Mouse (Mus musculus) ovary, postnatal 14 days (tissue): Measurements from ENCODE around the gene Capzb.

Source experiments
- DNase-seq: peaks from one replicate; pipeline ENCODE4 v3.0.0; 2022; ENCODE audit warnings: low spot score

Gene Capzb

DNA sequence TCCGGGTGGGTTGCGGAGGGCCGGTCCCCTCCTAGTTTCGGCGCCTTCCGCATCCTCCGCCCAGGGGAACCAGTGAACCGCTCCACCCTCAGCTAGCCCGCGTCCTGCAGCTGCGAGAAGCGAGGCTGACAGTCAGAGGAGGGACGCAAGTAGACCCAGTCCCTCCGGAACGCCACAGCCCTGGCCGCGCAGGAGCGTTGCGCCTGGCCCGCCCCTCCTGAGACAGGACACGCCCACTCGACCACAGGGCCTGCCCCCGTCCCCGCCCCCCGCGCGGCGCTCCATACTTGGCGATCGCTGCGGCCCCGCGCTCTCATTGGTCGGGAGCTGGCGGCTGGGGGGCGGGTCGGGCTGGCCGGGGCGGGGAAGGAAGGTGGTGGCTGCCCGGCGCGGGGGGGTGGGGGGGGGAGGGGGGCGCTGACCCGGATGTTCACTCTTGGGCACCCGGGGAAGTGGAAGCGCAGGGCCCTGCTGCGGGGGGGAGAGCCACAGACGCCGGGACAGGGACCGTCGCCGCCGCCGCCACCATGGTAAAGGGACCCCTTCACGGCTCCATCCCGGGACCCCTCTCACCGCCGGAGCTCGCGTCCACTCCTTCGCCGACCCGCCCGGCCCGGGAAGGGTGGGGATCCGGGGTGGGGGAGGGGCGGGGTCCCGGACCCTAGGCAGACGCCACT, at the start of gene Capzb:
Gene Capzb (plus strand): TSS at position 401 of the 677 bp plus-strand sequence.
- peak; percentile 92 for DNase-seq

DNA sequence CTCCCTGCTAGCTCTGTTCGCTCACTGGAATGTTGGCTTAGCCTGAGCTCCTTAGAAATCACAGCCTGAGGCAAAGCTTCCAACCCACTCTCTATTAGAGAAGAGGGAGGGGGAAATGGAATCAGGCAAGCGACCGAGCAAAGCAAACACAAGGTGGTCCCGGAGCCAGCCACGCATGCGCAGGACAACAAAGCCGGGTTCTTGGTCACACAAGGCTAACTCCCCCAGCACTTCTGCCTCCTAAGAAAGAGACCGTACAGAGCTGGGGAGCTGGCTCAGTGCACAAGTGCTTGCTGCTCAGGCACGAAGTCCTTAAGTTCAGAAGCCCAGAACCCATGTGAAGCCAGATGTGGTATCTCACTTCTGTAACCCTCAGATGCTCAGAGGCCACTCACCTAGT, 49.7 kb upstream of the Capzb start:
- DNase-seq = no peak

DNA sequence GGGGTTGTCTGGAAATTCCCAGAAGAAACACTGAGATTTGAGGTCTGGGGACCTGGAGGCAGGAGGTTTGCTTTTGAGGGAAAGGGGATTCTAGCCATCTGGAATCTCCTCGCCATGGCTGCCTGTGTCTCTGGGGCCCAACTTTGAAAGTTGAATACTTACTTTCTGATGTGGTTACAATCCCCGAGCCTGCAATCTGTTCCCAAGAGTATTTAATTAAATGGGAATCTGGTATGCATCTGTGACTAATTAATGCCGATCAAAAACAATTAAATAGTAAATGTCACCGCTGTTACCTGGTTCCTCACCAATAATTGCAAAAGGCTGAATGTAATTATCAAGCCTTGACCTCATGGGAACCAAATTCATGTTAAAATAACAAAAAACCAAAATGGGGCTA, 48.1 kb upstream of the Capzb start:
- no peak for DNase-seq

DNA sequence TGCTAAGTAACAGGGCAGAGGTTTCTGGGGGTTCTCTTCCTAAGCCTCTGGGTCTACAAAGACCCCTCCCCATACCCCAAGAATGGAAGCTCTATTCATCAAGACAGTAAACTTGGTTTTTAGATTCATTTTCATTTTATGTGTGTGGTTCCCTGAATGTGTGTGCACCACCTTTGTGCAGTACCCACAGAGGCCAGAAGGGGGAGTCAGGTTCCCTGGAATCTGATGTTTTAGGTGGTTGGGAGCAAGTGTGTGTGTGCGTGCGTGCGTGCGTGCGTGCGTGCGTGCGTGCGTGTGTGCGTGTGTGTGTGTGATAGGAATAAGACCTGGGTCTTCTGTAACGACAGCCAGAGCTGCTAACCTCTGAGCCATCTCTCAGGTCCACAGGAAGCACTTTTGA, 47.5 kb upstream of the Capzb start:
- no peak for DNase-seq

DNA sequence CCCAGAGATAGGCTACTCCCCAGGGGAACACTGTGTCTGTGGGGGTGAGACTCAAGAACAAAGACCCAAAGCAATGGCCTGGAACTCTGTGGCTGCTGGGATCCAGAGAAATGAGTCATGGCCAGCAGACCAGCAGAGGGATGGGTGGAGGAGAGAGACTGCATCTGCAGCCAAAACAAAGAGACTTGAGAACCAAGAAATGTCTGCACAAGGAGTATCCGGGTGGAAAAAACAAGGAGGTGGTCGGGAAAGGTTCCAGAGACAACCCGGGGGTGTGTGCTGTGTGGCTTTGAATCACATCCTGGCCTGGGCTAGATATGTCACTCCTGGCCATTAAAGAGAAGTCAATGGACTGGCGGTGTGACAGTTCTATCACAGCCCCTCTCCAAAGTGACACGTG, 45.9 kb upstream of the Capzb start:
- no peak for DNase-seq

DNA sequence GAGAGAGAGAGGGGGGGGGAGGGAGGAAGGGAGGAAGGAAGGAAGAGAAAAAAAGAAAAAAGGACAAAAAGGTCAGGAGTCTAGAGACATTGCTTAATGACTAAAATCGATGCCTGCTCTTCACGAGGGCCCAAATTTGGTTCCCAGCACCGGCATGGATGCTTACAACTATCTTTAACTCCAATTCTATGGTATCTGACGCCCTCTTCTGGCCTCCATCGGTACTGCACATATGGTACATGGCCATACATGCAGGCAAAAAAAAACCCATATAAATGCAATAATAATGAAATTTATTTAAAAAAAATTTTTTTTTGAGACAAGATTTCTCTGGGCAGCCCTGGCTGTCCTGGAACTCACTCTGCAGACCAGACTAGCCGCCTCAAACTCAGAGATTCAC, 41.3 kb upstream of the Capzb start:
- no peak for DNase-seq

DNA sequence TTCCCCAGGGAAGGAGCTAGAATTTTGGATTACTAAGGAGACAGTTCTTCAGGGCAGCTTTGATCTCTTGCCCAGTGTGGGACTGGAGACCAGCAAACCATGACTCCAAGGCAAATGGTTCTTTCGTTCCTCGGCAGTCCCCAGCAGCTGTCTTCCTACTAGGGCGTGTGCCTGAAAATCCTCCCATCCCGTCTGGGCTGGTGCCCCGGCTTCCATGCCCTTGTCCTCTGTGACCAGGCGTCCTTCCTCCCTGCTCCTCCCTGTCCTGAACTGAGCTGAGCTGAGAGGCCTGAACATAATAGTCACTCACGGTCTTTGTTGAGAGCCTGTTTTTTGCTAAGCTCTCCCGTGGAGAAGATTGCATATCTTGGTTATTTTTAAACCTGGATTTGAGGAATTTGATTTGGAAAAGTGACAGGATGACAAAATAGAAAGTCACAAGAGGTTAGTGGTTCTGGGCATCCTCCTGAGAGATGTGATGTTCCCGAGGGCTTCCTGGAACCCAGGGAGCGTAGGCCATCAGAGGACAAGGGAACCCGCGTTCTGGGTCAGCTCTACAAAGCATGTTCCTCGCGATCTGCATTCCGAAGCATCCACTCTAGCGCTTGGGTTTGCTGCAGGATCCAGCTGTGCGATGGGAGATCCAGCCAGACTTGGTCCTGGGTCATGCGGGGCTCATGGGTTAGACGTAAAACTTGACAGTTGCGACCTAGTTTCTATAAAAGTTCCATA, 38.0 kb upstream of the Capzb start:
- no peak for DNase-seq

DNA sequence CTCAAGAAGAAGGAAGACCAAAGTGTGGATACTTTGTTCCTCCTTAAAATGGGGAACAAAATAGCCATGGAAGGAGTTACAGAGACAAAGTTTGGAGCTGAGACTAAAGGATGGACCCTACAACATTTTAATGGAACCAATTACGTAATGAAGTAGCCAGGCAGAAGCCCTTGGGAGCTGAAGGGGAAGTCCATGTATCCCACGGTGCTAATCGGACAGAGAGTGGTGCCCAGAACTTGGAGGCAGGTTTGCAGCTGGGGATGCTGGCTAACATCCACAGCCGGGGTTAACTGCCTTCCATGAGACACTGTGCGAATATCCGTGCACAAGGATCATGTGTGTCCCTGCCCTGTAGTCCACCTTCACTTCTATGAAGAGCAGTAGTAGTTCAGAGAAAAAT, 36.2 kb upstream of the Capzb start:
- no peak for DNase-seq

DNA sequence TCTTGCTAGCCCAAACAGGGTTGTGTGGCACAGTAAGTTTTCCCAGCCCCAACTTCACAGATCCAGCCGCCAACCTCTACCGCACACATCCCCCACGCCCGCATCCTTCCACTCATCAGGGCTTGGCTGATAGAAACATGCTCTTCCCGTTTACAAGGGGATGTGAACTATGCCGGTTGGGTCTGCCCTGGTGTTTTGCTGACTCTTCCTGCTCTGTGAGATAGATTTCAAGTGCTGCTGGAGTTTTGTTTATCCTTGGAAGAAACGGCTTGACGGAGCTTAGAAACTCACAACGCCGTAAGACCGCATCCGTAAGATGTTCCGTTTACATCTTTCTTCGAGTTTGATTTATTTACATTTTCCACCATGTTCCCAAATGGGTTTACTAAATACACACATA, 34.3 kb upstream of the Capzb start:
- DNase-seq = no peak

DNA sequence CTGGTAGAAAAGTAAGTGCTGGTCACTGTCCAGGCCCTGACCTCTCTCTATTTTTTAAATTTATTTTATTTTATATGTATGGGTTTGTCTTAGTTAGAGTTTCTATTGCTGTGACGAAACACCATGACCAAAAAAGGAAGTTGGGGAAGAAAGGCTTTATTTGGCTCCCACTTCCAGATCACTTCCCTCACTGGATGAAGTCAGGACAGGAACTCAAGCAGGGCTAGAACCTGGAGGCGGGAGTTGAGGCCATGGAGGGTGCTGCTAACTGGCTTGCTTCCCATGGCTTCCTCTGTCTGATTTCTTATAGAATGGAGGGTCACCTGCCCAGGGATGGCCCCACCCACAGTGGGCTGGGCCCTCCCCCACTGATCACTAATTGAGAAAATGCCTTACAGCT, 31.6 kb upstream of the Capzb start:
- DNase-seq = no peak

DNA sequence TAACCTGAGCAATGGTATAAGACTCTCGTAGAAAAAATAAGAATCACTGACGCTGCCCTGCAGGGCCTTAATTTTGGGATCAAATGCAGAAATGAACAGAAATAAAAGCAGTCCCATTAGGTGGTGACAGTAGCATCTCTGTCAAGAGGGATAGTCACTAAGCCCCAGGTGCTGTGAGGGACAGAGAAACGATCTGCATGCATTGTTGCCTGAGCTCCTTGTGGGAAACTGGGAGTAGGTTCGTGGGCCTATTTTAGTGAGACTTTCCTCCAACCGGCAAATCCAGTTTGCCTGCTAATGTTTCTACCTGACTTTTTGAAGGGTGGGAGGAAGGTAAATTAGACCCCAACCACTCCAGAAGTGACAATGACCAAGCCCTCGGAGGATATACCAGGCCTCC, 28.6 kb upstream of the Capzb start:
- no peak for DNase-seq

DNA sequence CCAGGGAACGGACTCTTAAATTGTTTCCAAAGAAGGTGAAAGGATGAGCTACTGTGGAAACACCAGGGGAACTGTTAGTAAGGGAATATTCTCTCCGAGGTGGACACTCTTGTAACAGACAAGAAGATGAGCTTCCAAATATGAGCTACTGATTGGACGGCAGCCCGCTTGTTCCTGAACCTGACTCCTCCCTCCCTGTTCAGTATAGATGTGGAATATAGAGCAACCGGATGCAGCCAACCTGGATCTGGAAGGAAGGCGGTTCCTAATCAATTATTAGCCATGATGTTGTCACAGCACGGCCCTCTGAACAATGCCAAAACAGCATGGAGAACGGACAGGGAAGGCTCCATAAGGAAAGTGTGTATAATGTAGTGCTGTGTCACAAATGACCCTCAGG, 27.4 kb upstream of the Capzb start:
- no peak for DNase-seq

DNA sequence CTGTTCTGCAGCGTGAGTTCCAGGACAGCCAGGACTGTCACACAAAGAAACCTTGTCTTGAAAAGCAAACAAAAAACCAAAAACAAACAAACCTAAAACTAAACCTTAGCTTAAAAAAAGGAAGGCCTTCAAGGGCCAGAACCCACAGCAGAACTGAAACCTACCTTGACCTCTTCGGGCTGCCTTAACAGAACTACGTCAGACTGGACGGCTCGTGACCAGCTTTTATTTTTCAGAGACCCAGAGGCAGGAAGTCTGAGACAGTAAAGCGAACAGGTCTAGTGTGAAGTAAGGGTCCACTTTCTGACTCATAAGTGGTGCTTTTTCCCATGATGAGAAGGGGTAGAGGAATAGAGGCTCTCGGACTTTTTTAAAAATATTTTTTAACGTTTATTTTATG, 26.5 kb upstream of the Capzb start:
- no peak for DNase-seq

DNA sequence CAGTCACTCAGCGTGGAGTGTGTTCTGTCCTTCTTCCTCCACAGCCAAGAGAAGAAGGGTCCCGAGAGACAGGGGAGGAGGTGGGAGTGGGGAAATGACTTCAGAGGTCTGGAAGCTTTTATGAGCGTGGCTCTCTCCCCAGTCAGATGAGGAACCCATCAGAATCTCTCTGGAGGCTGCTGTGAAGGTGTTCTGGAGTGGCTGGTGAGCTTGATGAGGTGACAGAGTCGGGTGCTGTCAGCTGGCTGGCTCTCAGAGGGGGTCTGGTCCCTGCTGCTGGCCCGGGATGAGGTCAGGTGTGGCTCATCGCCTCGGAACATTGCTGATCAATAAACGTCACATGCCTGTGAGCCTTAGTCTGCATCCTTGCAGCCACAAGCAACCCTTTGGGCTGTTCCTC, 25.6 kb upstream of the Capzb start:
- DNase-seq = no peak

DNA sequence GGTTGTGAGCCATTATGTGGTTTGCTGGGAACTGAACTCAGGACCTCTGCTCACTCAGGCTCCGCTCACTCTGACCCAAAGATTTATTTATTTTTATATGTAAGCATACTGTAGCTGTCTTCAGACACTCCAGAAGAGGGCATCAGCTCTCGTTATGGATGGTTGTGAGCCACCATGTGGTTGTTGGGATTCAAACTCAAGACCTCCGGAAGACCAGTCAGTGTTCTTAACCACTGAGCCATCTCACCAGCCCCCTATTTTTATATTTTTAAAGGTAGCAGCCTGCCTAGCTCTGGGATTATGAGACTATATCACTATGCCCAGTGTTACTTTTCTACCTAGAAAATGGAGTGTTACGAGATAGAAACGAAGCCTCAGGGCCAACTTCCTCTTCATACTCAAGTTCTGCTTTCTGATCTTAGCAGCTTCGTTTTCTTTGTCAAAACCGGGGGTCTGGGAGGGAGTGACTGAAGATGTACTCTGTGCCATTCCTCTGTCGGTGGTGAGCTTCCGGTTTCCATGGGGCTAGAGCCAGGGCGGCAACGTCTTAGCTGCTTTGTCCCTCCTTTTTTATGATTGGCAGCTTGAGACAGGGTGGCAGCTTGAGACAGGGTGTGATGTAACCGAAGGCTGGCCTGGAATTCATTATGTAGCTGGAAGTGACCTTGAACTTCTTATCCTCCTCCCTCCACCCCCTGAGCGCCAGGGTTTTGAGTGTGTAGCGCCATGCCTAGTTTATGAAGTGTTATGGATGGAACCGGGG, 23.5 kb upstream of the Capzb start:
- no peak for DNase-seq

DNA sequence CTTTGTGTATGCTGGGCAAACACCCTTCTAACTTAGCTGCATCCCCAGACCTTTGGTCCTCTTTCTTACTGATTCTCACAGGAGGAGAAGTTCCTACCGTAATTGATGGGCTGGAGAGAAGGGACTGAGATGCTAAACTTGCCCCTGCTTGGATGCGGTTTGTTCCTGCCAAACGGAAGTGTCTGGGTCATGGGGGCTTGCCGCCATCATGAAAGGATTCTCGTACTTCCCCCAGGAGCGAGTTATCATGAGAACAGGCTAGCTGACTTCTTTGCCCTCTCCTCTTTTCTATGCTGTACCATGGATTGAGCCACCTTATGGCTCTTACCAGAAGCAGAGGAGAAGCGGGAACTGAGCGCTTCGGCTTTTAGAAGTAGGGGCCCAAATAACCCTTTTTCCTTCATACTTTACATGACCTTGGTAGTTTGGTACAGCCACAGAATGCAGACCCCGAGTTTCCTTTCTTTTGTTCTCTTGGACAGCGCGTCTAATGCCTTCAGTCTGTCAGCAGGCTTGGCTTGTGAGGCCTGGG, 22.9 kb upstream of the Capzb start:
- no peak for DNase-seq

DNA sequence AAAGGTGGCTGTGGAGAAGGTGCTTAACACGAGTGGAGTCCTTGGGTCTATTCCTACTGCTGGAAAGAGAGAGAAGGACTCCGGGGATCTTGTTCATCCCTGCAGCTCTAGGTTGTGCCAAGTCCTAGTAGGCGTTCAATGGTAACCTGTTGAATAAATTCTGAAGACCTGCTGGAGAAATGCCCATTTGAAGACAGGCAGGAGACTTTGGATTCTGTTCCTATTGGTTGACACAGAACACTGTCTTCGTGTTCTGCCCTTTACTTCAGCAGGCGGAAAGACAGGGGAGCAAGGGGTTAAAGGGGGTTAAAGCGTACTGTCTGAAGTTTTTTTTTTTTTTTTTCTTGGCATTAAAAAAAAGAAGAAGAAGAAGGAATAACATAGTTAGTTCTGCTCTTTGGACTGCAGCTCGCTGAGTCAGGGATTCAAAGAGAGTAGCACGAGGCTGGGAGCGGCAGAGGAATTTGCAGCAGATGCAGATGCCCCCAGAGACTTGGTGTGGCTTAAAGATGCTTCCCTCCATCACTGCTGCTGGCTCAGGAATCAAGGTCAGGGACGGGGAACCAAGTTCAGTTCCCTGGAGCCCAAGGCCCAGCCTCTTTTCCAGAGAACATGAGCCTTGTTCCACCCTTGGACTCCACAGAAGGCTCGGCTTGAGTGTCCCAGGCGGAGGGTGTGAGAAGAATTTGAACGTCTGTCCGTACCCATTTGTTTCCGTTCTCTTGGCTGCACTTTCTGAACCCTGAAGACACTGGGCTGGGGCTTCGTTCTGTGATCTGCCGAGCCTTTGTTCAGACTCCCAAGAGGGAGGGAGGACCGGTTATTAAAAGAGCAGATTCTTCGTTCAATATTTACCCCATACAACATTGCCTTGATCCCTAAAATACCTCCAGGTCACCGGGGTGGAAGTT, 17.4 kb upstream of the Capzb start:
- peak; percentile 44 for DNase-seq

DNA sequence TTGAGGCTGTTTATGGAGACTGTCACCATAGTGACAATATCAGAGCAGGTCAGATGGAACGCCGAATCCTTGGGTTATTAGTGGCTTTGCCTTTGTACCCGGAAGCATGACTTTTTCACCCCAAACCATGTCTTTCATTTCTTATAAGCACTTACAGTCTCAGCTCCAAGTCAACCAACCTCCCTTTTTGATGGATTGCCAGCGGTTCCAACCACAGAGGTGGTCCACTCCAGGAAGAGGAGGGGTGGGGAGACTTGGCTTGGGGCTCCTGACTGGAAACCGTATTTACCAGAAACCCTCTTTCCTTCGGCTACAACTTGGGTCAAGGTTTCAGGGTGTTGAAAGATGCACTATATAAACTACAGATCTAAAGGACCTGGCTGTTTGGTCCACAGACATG, 16.7 kb upstream of the Capzb start:
- DNase-seq = peak; percentile 49

DNA sequence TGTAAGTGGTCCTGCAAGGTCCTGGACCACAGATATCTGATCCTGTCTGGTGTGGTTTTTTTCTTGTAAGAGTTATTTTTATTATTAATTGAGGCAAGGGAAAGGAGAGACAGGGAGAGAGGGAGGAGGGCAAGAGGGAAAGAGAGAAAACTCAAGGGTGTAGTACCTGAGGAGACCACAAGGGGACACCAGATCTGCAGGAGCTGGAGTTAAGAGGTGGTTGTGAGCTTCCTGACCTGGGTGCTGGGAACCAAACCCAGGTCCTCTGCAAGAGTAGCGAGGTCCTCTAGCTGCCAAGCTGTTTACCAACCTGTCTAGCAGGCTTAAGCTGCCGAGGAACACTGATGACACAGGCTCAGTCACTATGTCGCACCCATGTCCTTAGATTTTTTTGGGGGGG, 14.8 kb upstream of the Capzb start:
- DNase-seq = no peak

DNA sequence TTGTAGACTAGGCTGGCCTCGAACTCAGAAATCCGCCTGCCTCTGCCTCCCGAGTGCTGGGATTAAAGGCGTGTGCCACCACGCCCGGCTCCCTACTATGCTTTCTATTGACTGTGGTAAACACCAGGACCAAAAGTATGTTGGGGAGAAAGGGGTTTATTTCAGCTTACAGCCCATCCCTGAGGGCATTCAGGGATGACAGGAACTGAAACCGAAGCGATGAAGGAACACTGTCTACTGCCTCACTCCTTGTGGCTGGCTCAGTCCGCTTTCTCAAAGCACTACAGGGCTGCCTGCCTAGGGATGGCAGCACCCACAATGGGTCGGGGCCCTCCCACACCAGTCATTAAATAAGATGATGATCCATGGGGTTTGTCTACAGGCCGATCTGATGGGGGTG, 14.3 kb upstream of the Capzb start:
- DNase-seq = no peak

DNA sequence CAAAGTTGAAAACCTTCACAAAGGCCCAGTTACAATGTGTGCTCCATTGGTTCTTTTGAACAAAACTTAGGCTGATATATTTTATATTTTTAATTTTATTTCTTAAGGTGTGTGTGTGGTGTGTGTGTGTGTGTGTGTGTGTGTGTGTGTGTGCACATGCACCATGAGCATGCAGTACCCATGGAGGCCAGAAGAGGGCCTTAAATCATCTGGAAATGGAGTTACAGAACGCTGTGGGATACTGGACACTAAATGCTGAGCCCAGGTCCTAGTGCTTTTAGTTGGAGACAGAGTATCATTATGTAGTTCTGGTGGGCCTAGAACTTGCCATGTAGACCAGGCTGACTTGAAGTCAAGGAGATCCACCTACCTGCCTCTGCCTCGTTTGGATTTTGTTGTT, 13.5 kb upstream of the Capzb start:
- DNase-seq = no peak
